Mouse (Mus musculus) intestine, embryonic 15.5 days (tissue): ENCODE results near the gene Prr9. TPM values are rescaled to one million over a fixed set of nuclear protein-coding genes. Genes with fewer than 3 reads are reported as not detected.
A peak's percentile ranks its signal among the peaks of the same experiment; 100 is the strongest.

Source experiments
- ATAC-seq: fragments of 200-750 bp; cut with Nextera tagmentation; 2 replicates; pipeline ENCODE4 v1.8.0; 2017; ENCODE audit warnings: moderate TSS enrichment, moderate library complexity
- H3K27ac ChIP-seq: fragments of 300-500 bp; sonication (generic); 2 replicates; pipeline ENCODE4 v1.5.1; 2015; ENCODE audit warnings: mild to moderate bottlenecking, inconsistent platforms
- H3K27me3 ChIP-seq: fragments of 300-500 bp; sonication (generic); replicated peaks from 2 replicates; pipeline ENCODE4 v1.6.1; 2015; ENCODE audit warnings: inconsistent platforms
- H3K36me3 ChIP-seq: fragments of 300-500 bp; sonication (generic); 2 replicates; pipeline ENCODE4 v1.6.1; 2015; ENCODE audit warnings: inconsistent platforms
- H3K4me1 ChIP-seq: fragments of 300-500 bp; sonication (generic); replicated peaks from 2 replicates; pipeline ENCODE4 v1.6.1; 2015; ENCODE audit warnings: inconsistent platforms
- H3K4me2 ChIP-seq: fragments of 300-500 bp; sonication (generic); replicated peaks from 2 replicates; pipeline ENCODE4 v1.6.1; 2015; ENCODE audit warnings: mild to moderate bottlenecking, inconsistent platforms
- H3K4me3 ChIP-seq: fragments of 300-500 bp; sonication (generic); replicated peaks from 2 replicates; pipeline ENCODE4 v1.5.1; 2015; ENCODE audit warnings: inconsistent platforms
- H3K9ac ChIP-seq: fragments of 300-500 bp; sonication (generic); 2 replicates; pipeline ENCODE4 v1.6.1; 2015; ENCODE audit warnings: inconsistent platforms
- H3K9me3 ChIP-seq: fragments of 300-500 bp; sonication (generic); 2 replicates; pipeline ENCODE4 v1.6.1; 2016; ENCODE audit warnings: inconsistent platforms
- WGBS: fragments of 180-500 bp; shearing (Covaris S2); methylation state at CpG from one replicate; pipeline ENCODE4 v1.1.7; 2015; 5-methylcytosine and 5-hydroxymethylcytosine counted together
- polyA plus RNA-seq: library from polyadenylated mRNA; unstranded; fragments of >200 nt; fragmentation: Nextera tagmentation; extraction: Ambion mirVana; gene quantifications from 2 replicates; pipeline ENCODE4 v1.2.1, GENCODE M21; 2015

The Prr9 gene
- polyA plus RNA-seq, 1 experiment from 2014 or later, result not detected

GRCm38 (mm10) chr3:92081285-92081931 is 42.3 kb downstream of the Prr9 start:
- Histone ChIP-seq H3K4me2 (peak overlapping the region; percentile 98), H3K9me3 (no peaks in the 10 kb centered on the region), H3K27ac (0 out of 2 replicates have a peak overlapping the region, but pooled peaks have one; percentile 27), H3K27me3 (peaks cover 10% of the 10 kb centered on the region; the same call in 1 of the 2 replicates), H3K9ac (peak overlapping the region; percentile 53), H3K36me3 (no peaks in the 10 kb centered on the region), H3K4me1 (no peaks in the 10 kb centered on the region), H3K4me3 (peak overlapping the region; percentile 71)
- peak; percentile 86 for ATAC-seq
- under 1% methylated on average over 60 of the region's 76 CpGs for WGBS

- under 1% methylated on average over 73 of the region's 82 CpGs for WGBS
- H3K27me3 ChIP-seq, result peaks cover 10% of the 10 kb centered on the region; the same call in 1 of the 2 replicates
- peak overlapping the region; percentile 53 for H3K9ac ChIP-seq
- H3K4me2 ChIP-seq, result peak overlapping the region; percentile 98
- H3K27ac ChIP-seq, result no peak overlapping the region
- ATAC-seq, result peak; percentile 89
- H3K9me3 ChIP-seq, result no peaks in the 10 kb centered on the region
- H3K36me3 ChIP-seq, result no peaks in the 10 kb centered on the region
- H3K4me1 ChIP-seq, result no peaks in the 10 kb centered on the region
- H3K4me3 ChIP-seq, result peak overlapping the region; percentile 71
These were observed 43.1 kb downstream of the Prr9 start for GRCm38 (mm10) chr3:92080462-92081284.

Other genes with a start within 250 kb of the Prr9 start
- not detected in 2 replicates for gene Pglyrp3, start 109.4 kb downstream of the Prr9 start, polyA plus RNA-seq
- gene Lor, start 40.8 kb downstream of the Prr9 start, polyA plus RNA-seq, result 0.21 and 0.23 TPM in 2 replicates
- not detected in 2 replicates for gene Lelp1, start 18.8 kb upstream of the Prr9 start, polyA plus RNA-seq
- 2.0 and 2.5 TPM in 2 replicates for gene Sprr2a1, start 91.9 kb upstream of the Prr9 start, polyA plus RNA-seq
- gene Sprr2a2, start 92.0 kb upstream of the Prr9 start, polyA plus RNA-seq, result 82.8 and 107 TPM in 2 replicates
- 10.6 and 12.8 TPM in 2 replicates for gene Sprr2a3, start 161.5 kb upstream of the Prr9 start, polyA plus RNA-seq
- gene Sprr2b, start 192.7 kb upstream of the Prr9 start, polyA plus RNA-seq, result not detected in 2 replicates
- gene Sprr2d, start 215.2 kb upstream of the Prr9 start, polyA plus RNA-seq, result not detected in 2 replicates
- gene Sprr2e, start 228.2 kb upstream of the Prr9 start, polyA plus RNA-seq, result not detected in 2 replicates
- gene Sprr2f, start 241.2 kb upstream of the Prr9 start, polyA plus RNA-seq, result not detected in 2 replicates